Mouse (Mus musculus) kidney, embryonic 15.5 days (tissue): ENCODE data around the gene 4930455H04Rik. TPM values are rescaled to one million over a fixed set of nuclear protein-coding genes. Genes with fewer than 3 reads are reported as not detected.
A peak's percentile ranks its signal among the peaks of the same experiment; 100 is the strongest.

ENCODE experiments used
- ATAC-seq: fragments of 200-750 bp; cut with Nextera tagmentation; replicated peaks from 2 replicates; pipeline ENCODE4 v1.8.0; 2017; ENCODE audit warnings: moderate TSS enrichment; ENCODE audit not compliant: low FRiP score
- H3K27ac ChIP-seq: fragments of 300-500 bp; sonication (generic); 2 replicates; pipeline ENCODE4 v1.5.1; 2015; ENCODE audit warnings: mild to moderate bottlenecking, inconsistent platforms
- H3K27me3 ChIP-seq: fragments of 300-500 bp; sonication (generic); 2 replicates; pipeline ENCODE4 v1.6.1; 2015; ENCODE audit warnings: inconsistent platforms
- H3K36me3 ChIP-seq: fragments of 300-500 bp; sonication (generic); 2 replicates; pipeline ENCODE4 v1.6.1; 2015; ENCODE audit warnings: inconsistent platforms
- H3K4me1 ChIP-seq: fragments of 300-500 bp; sonication (generic); 2 replicates; pipeline ENCODE4 v1.6.1; 2015; ENCODE audit warnings: inconsistent platforms
- H3K4me2 ChIP-seq: fragments of 300-500 bp; sonication (generic); 2 replicates; pipeline ENCODE4 v1.6.1; 2015; ENCODE audit warnings: moderate library complexity, mild to moderate bottlenecking, inconsistent platforms
- H3K4me3 ChIP-seq: fragments of 300-500 bp; sonication (generic); replicated peaks from 2 replicates; pipeline ENCODE4 v1.5.1; 2015; ENCODE audit warnings: mild to moderate bottlenecking, inconsistent platforms
- H3K9ac ChIP-seq: fragments of 300-500 bp; sonication (generic); 2 replicates; pipeline ENCODE4 v1.6.1; 2015; ENCODE audit warnings: mild to moderate bottlenecking, inconsistent platforms
- H3K9me3 ChIP-seq: fragments of 300-500 bp; sonication (generic); replicated peaks from 2 replicates; pipeline ENCODE4 v1.6.1; 2016; ENCODE audit warnings: inconsistent platforms
- WGBS: fragments of 180-500 bp; shearing (Covaris S2); methylation state at CpG from one replicate; pipeline ENCODE4 v1.1.7; 2015; ENCODE audit warnings: mixed read lengths; 5-methylcytosine and 5-hydroxymethylcytosine counted together
- polyA plus RNA-seq: library from polyadenylated mRNA; unstranded; fragments of >200 nt; fragmentation: Nextera tagmentation; extraction: Ambion mirVana; gene quantifications from 2 replicates; pipeline ENCODE4 v1.2.1, GENCODE M21; 2015

Gene 4930455H04Rik
- polyA plus RNA-seq: not detected in 2 replicates

DNA sequence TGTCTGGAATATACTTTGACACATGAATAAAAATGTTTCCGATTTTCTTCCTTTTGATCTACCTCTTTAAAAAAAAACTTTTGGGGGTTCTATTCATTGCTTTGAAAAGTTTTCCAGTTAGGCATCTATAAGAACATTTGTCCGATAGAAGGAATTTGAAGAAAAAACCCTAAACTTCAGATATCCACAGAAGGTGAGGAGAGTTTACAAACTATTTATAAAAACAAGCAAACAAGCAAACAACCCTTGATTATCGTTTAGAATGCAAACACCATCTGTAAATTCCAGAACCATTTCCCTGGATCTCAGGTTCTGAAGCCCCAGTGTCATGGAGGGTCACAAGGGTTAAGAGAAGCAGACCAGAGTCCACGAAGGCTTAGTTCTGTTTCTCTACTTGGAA lies at the start of gene 4930455H04Rik:
Gene 4930455H04Rik (plus strand): TSS at position 301 of the 400 bp plus-strand sequence.
- H3K4me2 ChIP-seq: peak within 1 kb of the TSS; percentile 58
- WGBS: 65% methylated on average over 4 of the region's 4 CpGs

DNA sequence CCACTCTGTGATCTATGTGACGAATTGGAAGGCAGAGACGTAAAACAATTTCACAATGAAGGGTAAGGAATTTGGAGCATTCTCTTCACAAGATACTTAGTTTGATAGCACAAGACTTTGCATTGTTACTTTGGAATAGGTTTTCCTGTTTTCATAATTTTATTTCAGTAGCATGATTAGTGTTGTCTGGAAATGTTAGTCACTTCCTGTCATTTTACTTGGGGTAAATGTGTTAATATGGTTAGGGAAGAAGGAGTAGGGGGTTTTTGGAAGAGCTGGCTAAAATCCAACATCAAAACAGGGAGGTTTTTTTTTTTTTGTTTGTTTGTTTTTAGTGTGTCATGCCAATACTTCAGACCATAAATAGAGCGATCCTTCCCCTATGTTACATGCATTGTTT lies 46.5 kb upstream of the 4930455H04Rik start:
- no peaks in the 10 kb centered on the region for H3K4me1 ChIP-seq
- H3K27me3 ChIP-seq: no peaks in the 10 kb centered on the region
- H3K27ac ChIP-seq: no peak overlapping the region
- H3K9me3 ChIP-seq: no peaks in the 10 kb centered on the region
- no peak overlapping the region for H3K4me3 ChIP-seq
- 74% methylated on average over 3 of the region's 3 CpGs for WGBS
- H3K9ac ChIP-seq: no peak overlapping the region
- no peak overlapping the region for H3K4me2 ChIP-seq
- H3K36me3 ChIP-seq: no peaks in the 10 kb centered on the region
- no peak for ATAC-seq

More for the DNA sequence above, at the start of gene 4930455H04Rik:
- H3K27me3 ChIP-seq: no peaks in the 10 kb centered on the region
- no peak within 1 kb of the TSS for H3K27ac ChIP-seq
- H3K9me3 ChIP-seq: no peaks in the 10 kb centered on the region
- H3K4me1 ChIP-seq: peaks cover 12% of the 10 kb centered on the region
- H3K4me3 ChIP-seq: peak within 1 kb of the TSS; percentile 36
- H3K36me3 ChIP-seq: no peaks in the 10 kb centered on the region
- ATAC-seq: no peak
- H3K9ac ChIP-seq: no peak within 1 kb of the TSS

DNA sequence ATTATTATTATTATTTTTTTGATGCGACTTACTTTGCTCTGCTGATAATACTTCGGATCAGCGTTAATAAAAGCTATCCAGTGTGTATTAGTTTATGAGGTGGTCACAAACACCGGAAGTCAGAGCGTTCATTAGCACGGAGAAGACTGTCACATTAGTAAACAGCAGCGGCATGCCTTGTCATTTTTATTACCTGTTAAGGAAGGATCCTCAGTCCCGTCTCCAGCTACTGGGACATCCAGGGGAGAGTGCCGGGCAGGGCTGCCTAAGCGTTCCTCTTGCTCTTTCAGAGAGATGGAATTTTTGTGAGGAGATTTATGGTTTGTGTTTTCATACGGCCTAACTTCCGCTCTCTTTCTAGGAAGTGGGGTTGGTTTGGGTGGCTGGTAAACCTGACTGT lies 45.0 kb upstream of the 4930455H04Rik start:
- Histone ChIP-seq H3K36me3 (no peaks in the 10 kb centered on the region), H3K9ac (no peak overlapping the region), H3K4me3 (no peak overlapping the region), H3K9me3 (no peaks in the 10 kb centered on the region), H3K4me1 (no peaks in the 10 kb centered on the region), H3K27ac (no peak overlapping the region), H3K27me3 (no peaks in the 10 kb centered on the region), H3K4me2 (peak overlapping the region; percentile 10; the same call in 1 of the 2 replicates)
- WGBS: 55% methylated on average over 12 of the region's 12 CpGs
- ATAC-seq: no peak

DNA sequence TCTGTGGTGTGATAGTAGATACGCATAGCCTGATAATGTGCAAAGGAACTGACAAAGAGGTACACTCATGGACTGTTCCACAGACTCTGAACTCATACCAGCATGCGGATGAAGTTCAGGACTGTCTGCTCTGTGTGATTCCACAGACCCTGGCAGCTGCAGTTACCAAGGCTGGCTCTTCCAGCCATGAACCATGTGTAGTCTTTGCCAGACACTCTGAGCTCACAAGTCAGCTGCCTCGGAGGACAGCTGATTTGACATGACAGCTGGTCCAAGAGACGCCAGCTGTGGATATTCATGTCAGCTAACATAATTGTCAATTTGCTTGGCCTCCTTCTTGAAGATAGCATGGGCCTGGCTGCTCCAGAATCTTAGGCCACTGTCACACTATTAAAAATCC lies 39.1 kb upstream of the 4930455H04Rik start:
- no peak overlapping the region for H3K9ac ChIP-seq
- no peak overlapping the region for H3K4me2 ChIP-seq
- no peaks in the 10 kb centered on the region for H3K27me3 ChIP-seq
- H3K9me3 ChIP-seq: no peaks in the 10 kb centered on the region
- H3K4me1 ChIP-seq: no peaks in the 10 kb centered on the region
- no peaks in the 10 kb centered on the region for H3K36me3 ChIP-seq
- no peak overlapping the region for H3K4me3 ChIP-seq
- WGBS: 83% methylated on average over 4 of the region's 4 CpGs
- H3K27ac ChIP-seq: no peak overlapping the region
- no peak for ATAC-seq

DNA sequence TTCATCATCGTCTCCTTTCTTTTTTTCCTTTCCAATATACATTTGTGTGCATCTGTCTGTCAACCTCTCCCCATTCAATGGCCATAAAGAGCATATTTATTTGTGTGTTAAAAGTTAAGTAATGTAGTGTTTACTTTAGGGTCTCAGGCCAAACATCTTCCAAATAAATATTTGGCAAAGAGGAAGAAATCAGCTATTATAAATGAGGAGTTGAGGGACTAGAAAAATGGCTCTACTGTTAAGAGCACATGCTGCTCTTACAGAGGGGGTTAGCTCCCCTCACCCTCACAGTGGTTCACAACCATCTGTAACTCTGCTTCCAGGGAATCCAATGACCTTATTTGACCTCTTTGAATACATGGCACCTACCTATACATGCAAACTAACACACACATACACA lies 34.9 kb upstream of the 4930455H04Rik start:
- Histone ChIP-seq H3K4me2 (no peak overlapping the region), H3K4me1 (no peaks in the 10 kb centered on the region), H3K27ac (no peak overlapping the region), H3K36me3 (no peaks in the 10 kb centered on the region), H3K4me3 (no peak overlapping the region), H3K9ac (no peak overlapping the region), H3K9me3 (no peaks in the 10 kb centered on the region), H3K27me3 (no peaks in the 10 kb centered on the region)
- 88% methylated on average over 1 of the region's 1 CpGs for WGBS
- ATAC-seq: no peak

DNA sequence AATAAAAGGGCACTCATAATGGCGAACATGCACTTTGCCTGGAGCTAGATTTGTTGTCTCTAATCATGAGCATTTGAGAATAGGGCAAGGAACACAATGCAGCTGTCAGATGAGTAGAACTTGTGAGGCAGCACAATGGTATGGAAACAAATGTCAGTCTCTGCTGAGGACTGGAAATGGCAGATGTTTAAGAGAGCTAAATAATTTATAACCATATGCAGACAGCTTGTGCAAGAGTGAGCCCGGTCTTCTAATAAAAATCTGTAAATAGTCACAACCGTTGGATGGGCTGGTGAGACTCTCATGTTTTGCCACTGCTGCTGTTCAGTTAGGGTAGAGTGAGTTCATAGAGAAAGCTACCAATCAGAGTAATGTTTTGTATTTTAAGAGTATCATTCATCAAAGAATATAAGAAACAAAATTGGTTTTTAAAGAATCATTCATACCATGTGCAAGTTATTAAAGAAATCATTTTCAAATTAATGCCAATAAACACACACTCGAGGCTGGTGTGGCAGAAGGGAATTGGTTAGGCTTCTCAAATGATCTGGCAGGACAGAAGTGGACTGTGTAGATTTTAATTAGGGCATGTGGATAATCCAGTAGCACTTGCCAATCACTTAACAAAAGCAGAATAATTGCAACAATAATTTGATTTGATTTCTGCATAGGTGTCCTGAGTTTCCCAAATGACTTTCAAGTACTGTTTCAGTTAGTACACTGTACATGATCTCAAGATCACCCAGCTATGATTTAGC lies 31.0 kb upstream of the 4930455H04Rik start:
- Histone ChIP-seq H3K36me3 (no peaks in the 10 kb centered on the region), H3K4me3 (no peak overlapping the region), H3K27ac (no peak overlapping the region), H3K9me3 (no peaks in the 10 kb centered on the region), H3K4me2 (no peak overlapping the region), H3K4me1 (no peaks in the 10 kb centered on the region), H3K27me3 (no peaks in the 10 kb centered on the region), H3K9ac (no peak overlapping the region)
- 78% methylated on average over 4 of the region's 4 CpGs for WGBS
- no peak for ATAC-seq

DNA sequence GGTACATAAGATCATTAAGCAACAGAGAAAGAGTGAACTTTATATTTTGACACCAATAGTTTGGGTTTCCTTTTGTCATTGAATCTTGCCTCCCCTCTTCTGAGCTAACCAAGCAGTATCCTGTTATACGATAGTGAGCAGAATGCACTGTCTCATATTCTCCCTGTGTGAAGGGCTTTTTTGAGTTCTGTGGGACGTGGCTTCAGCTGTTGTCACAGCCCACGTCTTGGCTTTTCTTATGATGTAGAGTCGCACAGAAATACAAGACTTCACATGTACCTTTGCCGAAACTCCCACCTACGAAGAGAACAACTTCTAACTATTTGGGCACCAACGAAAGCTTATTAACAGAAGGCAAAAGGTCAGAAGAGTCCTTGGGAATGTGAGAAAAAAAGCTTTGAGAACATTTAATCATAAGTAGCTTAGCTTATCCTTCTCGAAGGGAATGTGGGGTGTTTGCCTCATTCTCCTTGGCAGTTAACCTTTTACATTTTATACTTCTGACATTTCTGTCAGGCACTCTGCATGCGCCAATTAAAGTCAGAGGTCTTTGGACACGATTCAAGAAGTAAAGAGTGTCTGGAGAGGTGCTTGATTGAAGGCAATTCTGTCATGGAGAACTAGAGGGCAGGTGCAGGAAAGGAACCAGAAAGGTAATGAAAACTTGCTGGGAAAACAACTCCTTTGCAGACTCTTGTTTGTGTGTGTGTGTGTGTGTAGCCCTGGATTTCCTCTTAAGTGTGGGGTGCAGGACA lies 27.1 kb upstream of the 4930455H04Rik start:
- Histone ChIP-seq H3K4me3 (no peak overlapping the region), H3K27ac (no peak overlapping the region), H3K4me2 (no peak overlapping the region), H3K9me3 (no peaks in the 10 kb centered on the region), H3K27me3 (no peaks in the 10 kb centered on the region), H3K4me1 (no peaks in the 10 kb centered on the region), H3K9ac (no peak overlapping the region), H3K36me3 (no peaks in the 10 kb centered on the region)
- no peak for ATAC-seq
- WGBS: 55% methylated on average over 10 of the region's 10 CpGs

DNA sequence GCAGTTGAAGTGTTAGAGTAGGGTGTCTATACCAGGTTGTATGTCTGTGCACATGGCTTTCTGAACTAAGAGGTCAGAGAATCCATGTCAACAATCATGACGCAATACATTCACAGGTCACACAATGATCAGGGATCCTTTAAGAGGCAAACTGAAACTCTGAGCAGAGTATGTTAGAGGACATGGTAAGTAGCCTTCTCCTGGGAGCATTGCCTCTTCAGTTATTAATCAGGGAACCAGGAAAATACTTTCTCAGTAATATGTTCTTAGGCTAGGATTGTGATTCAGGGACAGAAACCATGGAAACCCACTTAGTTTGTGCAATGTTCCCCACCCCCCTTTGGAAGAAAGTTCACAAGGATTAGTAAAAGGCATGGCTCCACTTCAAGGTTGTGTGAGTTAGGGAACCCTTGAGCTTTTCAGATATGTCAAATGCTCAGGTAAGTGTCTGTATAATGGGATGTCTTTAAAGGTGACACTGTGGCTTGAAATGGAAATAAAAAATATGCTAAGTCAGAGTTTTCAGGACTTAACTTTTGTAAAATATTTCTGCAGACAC lies 26.4 kb upstream of the 4930455H04Rik start:
- H3K27me3 ChIP-seq: no peaks in the 10 kb centered on the region
- H3K9me3 ChIP-seq: no peaks in the 10 kb centered on the region
- 91% methylated on average over 1 of the region's 1 CpGs for WGBS
- no peak overlapping the region for H3K4me3 ChIP-seq
- H3K27ac ChIP-seq: no peak overlapping the region
- H3K4me2 ChIP-seq: no peak overlapping the region
- no peak overlapping the region for H3K9ac ChIP-seq
- ATAC-seq: no peak
- H3K36me3 ChIP-seq: no peaks in the 10 kb centered on the region
- H3K4me1 ChIP-seq: no peaks in the 10 kb centered on the region

DNA sequence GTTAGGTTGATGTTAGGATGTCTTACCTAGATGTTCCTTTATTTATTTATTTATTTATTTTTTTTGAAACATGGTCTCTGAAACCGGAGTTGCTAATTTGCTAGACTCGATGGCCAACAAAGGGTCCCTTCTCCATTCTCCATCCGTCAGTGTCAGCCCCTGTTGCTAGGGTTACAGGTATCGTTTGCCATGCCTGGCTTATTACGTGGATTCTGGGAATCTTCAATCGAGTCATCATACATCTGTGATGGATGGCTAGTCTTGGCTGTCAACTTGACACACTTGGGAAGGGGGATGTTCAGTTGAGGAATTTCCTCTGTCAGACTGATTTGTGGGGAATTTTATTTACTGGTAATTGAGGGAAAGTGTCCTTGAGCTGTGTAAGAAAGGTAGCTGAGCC lies 25.3 kb upstream of the 4930455H04Rik start:
- WGBS: 47% methylated on average over 6 of the region's 6 CpGs

DNA sequence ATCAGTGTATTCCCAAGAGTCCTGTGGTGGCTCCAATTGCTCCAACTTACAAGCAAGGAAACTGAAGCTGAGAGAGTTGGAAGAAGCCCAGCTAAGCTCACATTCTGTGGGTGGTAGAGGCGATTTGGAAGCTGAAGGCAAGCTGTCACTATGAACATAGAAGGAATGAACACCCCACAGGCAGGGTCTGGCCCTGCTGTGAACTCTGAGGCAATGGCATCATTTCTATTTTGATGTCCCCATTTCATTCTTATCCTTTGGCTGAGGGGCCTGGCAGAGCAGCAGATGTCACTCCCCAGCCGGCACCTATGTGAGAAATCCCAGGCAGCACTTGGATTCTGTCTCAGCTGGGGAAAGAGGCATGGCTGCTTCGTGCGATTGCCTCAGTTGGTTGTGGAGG lies 24.6 kb upstream of the 4930455H04Rik start:
- Histone ChIP-seq H3K9me3 (no peaks in the 10 kb centered on the region), H3K27me3 (no peaks in the 10 kb centered on the region), H3K4me1 (no peaks in the 10 kb centered on the region), H3K4me2 (no peak overlapping the region), H3K9ac (no peak overlapping the region), H3K36me3 (no peaks in the 10 kb centered on the region), H3K4me3 (no peak overlapping the region), H3K27ac (no peak overlapping the region)
- WGBS: 76% methylated on average over 4 of the region's 4 CpGs
- no peak for ATAC-seq

More for the DNA sequence above, 25.3 kb upstream of the 4930455H04Rik start:
- no peaks in the 10 kb centered on the region for H3K27me3 ChIP-seq
- H3K4me2 ChIP-seq: no peak overlapping the region
- H3K9me3 ChIP-seq: no peaks in the 10 kb centered on the region
- H3K4me3 ChIP-seq: no peak overlapping the region
- no peak overlapping the region for H3K27ac ChIP-seq
- no peak for ATAC-seq
- no peak overlapping the region for H3K9ac ChIP-seq
- H3K4me1 ChIP-seq: no peaks in the 10 kb centered on the region
- H3K36me3 ChIP-seq: no peaks in the 10 kb centered on the region

DNA sequence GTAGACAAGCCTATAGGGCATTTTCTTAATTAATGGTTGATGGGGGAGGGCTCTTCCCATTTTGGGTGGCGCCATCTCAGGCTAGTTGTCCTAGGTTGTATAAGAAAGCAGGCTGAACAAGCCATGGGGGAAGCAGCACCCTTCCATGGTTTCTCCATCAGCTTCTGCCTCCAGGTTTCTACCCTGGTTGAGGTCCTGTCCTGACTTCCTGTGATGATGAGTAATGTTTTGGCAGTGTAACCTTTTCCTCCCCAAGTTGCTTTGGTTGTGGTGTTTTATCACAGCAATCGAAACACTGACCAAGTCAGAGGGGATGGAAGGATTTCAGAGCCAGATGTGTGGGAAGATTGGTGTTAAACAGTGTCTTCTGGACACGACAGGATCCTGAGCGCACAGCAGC lies 21.6 kb upstream of the 4930455H04Rik start:
- Histone ChIP-seq H3K36me3 (no peaks in the 10 kb centered on the region), H3K4me1 (no peaks in the 10 kb centered on the region), H3K9ac (no peak overlapping the region), H3K27me3 (no peaks in the 10 kb centered on the region), H3K9me3 (no peaks in the 10 kb centered on the region), H3K4me2 (no peak overlapping the region), H3K4me3 (no peak overlapping the region), H3K27ac (no peak overlapping the region)
- no peak for ATAC-seq
- 71% methylated on average over 4 of the region's 4 CpGs for WGBS

DNA sequence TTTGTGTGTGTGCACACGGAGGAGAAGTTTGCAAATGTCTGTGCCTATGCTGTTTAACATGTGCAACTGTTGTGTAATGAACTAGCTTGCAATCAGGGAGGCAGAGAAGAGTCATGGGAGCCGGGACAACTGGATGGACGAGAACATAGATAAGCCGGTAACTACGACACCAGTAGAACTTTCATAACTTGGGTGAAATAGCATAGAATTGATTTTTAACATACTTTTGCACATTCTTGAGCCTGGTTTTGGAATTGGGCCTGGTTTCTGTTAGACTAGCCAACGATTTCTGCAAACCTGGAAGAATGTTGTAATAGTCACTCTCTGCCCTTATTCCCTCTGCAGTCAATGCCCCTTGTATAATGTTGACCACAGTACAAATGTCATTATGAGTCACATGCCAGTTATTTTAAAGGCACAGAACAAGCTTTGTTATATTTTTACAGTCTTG lies 17.4 kb upstream of the 4930455H04Rik start:
- no peaks in the 10 kb centered on the region for H3K4me1 ChIP-seq
- WGBS: 89% methylated on average over 6 of the region's 6 CpGs
- H3K4me2 ChIP-seq: no peak overlapping the region
- H3K9ac ChIP-seq: no peak overlapping the region
- H3K27me3 ChIP-seq: no peaks in the 10 kb centered on the region
- H3K4me3 ChIP-seq: no peak overlapping the region
- no peaks in the 10 kb centered on the region for H3K36me3 ChIP-seq
- no peak overlapping the region for H3K27ac ChIP-seq
- ATAC-seq: no peak
- H3K9me3 ChIP-seq: no peaks in the 10 kb centered on the region
